Mouse (Mus musculus) heart, postnatal 0 days (tissue): ENCODE measurements around the gene Tmem132d. TPM values are rescaled to one million over a fixed set of nuclear protein-coding genes. Genes with fewer than 3 reads are reported as not detected.

Experiments used
- ATAC-seq: fragments of 200-750 bp; cut with Nextera tagmentation; 2 replicates; pipeline ENCODE4 v1.8.0; 2017; ENCODE audit warnings: low read depth, moderate number of reproducible peaks, moderate library complexity; ENCODE audit not compliant: insufficient read depth
- DNase-seq: peaks from one replicate; pipeline ENCODE4 v3.0.0-alpha.2; 2016; ENCODE audit warnings: low spot score
- H3K27ac ChIP-seq: fragments of 300-500 bp; sonication (generic); 2 replicates; pipeline ENCODE4 v1.5.1; 2014; ENCODE audit warnings: low read depth, mild to moderate bottlenecking
- H3K27me3 ChIP-seq: fragments of 300-500 bp; sonication (generic); 2 replicates; pipeline ENCODE4 v1.6.1; 2014; ENCODE audit warnings: low read length, mixed read lengths; ENCODE audit not compliant: control insufficient read depth, insufficient read depth
- H3K36me3 ChIP-seq: fragments of 300-500 bp; sonication (generic); replicated peaks from 2 replicates; pipeline ENCODE4 v1.6.1; 2014; ENCODE audit warnings: low read length, mixed read lengths; ENCODE audit not compliant: control insufficient read depth, insufficient read depth
- H3K4me1 ChIP-seq: fragments of 300-500 bp; sonication (generic); 2 replicates; pipeline ENCODE4 v1.6.1; 2014; ENCODE audit warnings: antibody characterized with exemption; ENCODE audit not compliant: control insufficient read depth, insufficient read depth
- H3K4me2 ChIP-seq: fragments of 300-500 bp; sonication (generic); 2 replicates; pipeline ENCODE4 v1.6.1; 2014; ENCODE audit warnings: low read depth, mild to moderate bottlenecking, low read length, moderate library complexity
- H3K4me3 ChIP-seq: fragments of 300-500 bp; sonication (generic); 2 replicates; pipeline ENCODE4 v1.5.1; 2014; ENCODE audit warnings: low read depth, low read length
- H3K9ac ChIP-seq: fragments of 300-500 bp; sonication (generic); replicated peaks from 2 replicates; pipeline ENCODE4 v1.6.1; 2014; ENCODE audit warnings: low read depth, low read length, mixed read lengths
- H3K9me3 ChIP-seq: fragments of 300-500 bp; sonication (generic); replicated peaks from 2 replicates; pipeline ENCODE4 v1.6.1; 2016; ENCODE audit warnings: low read length; ENCODE audit not compliant: control insufficient read depth
- CTCF ChIP-seq: IDR thresholded peaks from 2 replicates; pipeline ENCODE4 v1.5.1; 2016; ENCODE audit warnings: antibody characterized with exemption, control low read depth, low read depth
- EP300 ChIP-seq: IDR thresholded peaks from 2 replicates; pipeline ENCODE4 v1.6.1; 2016; ENCODE audit warnings: antibody characterized with exemption, low read depth
- WGBS: fragments of 180-500 bp; shearing (Covaris S2); extraction: QIAGEN DNeasy Blood & Tissue Kit; methylation state at CpG from one replicate; pipeline ENCODE4 v1.1.7; 2014; 5-methylcytosine and 5-hydroxymethylcytosine counted together
- polyA plus RNA-seq: library from polyadenylated mRNA; unstranded; fragments of >200 nt; fragmentation: Nextera tagmentation; extraction: Ambion mirVana; gene quantifications from 2 replicates; pipeline ENCODE4 v1.2.1, GENCODE M21; 2015
- total RNA-seq: library from RNA; depleted of rRNA; stranded (reverse); fragments of >200 nt; gene quantifications from 2 replicates; pipeline ENCODE4 v1.2.3, GENCODE M21; 2014; ENCODE audit warnings: low replicate concordance

Tmem132d gene
- total and polyA plus RNA-seq, 2 experiments from 2014 or later: 0.04 TPM; not detected in 1

GRCm38 (mm10) chr5:128192485-128193055 lies 240.3 kb downstream of the Tmem132d start:
- no peaks in the 10 kb centered on the region for H3K9me3 ChIP-seq
- ATAC-seq (no peak), DNase-seq (no peak)
- no peak overlapping the region for H3K27ac ChIP-seq
- TF ChIP-seq CTCF: no peak
- TF ChIP-seq EP300: no peak
- no peak overlapping the region for H3K9ac ChIP-seq
- no peak overlapping the region for H3K4me2 ChIP-seq
- no peaks in the 10 kb centered on the region for H3K27me3 ChIP-seq
- no peak overlapping the region for H3K4me3 ChIP-seq
- H3K36me3 ChIP-seq: no peaks in the 10 kb centered on the region
- WGBS: 75% methylated on average over 6 of the region's 6 CpGs
- no peaks in the 10 kb centered on the region for H3K4me1 ChIP-seq

- H3K36me3 ChIP-seq: no peaks in the 10 kb centered on the region
- H3K9me3 ChIP-seq: no peaks in the 10 kb centered on the region
- DNase-seq (no peak), ATAC-seq (no peak)
- no peak overlapping the region for H3K27ac ChIP-seq
- no peak overlapping the region for H3K9ac ChIP-seq
- TF ChIP-seq CTCF (no peak), EP300 (no peak)
- no peak overlapping the region for H3K4me2 ChIP-seq
- H3K4me1 ChIP-seq: no peaks in the 10 kb centered on the region
- 74% methylated on average over 9 of the region's 9 CpGs for WGBS
- no peak overlapping the region for H3K4me3 ChIP-seq
- H3K27me3 ChIP-seq: no peaks in the 10 kb centered on the region
Measured at GRCm38 (mm10) chr5:128191710-128192109, 241.2 kb downstream of the Tmem132d start.

- Histone ChIP-seq H3K27ac (no peak overlapping the region), H3K4me2 (no peak overlapping the region), H3K27me3 (no peaks in the 10 kb centered on the region), H3K9me3 (no peaks in the 10 kb centered on the region), H3K4me3 (no peak overlapping the region), H3K9ac (no peak overlapping the region), H3K36me3 (no peaks in the 10 kb centered on the region), H3K4me1 (no peaks in the 10 kb centered on the region)
- DNase-seq: no peak
- WGBS: 74% methylated on average over 14 of the region's 14 CpGs
- TF ChIP-seq EP300 (no peak), CTCF (no peak)
- no peak for ATAC-seq
Measured at GRCm38 (mm10) chr5:128190243-128190820, 242.5 kb downstream of the Tmem132d start.

GRCm38 (mm10) chr5:128176234-128176633 lies 256.6 kb downstream of the Tmem132d start:
- no peaks in the 10 kb centered on the region for H3K4me1 ChIP-seq
- H3K9ac ChIP-seq: no peak overlapping the region
- 76% methylated on average over 2 of the region's 2 CpGs for WGBS
- no peak overlapping the region for H3K27ac ChIP-seq
- ATAC-seq (no peak), DNase-seq (no peak)
- TF ChIP-seq CTCF (no peak), EP300 (no peak)
- no peaks in the 10 kb centered on the region for H3K27me3 ChIP-seq
- H3K9me3 ChIP-seq: no peaks in the 10 kb centered on the region
- no peak overlapping the region for H3K4me2 ChIP-seq
- H3K4me3 ChIP-seq: no peak overlapping the region
- H3K36me3 ChIP-seq: no peaks in the 10 kb centered on the region

- Histone ChIP-seq H3K36me3 (no peaks in the 10 kb centered on the region), H3K4me2 (no peak overlapping the region), H3K27me3 (no peaks in the 10 kb centered on the region), H3K27ac (no peak overlapping the region), H3K4me1 (no peaks in the 10 kb centered on the region), H3K9ac (no peak overlapping the region), H3K4me3 (no peak overlapping the region), H3K9me3 (no peaks in the 10 kb centered on the region)
- 68% methylated on average over 12 of the region's 12 CpGs for WGBS
- ATAC-seq (no peak), DNase-seq (no peak)
- TF ChIP-seq EP300 (no peak), CTCF (no peak)
Measured at GRCm38 (mm10) chr5:128158901-128159675, 273.8 kb downstream of the Tmem132d start.
